Mouse (Mus musculus) hindbrain, embryonic 11.5 days (tissue): ENCODE results near the gene Psmb6. TPM values are rescaled to one million over a fixed set of nuclear protein-coding genes. Genes with fewer than 3 reads are reported as not detected.
"Not testable (repeated sequence)": the region's sequence is repeated elsewhere in the genome, so short reads cannot be mapped to it uniquely, and the experiment has no call there.

Experiments used
- ATAC-seq: fragments of 200-750 bp; cut with Nextera tagmentation; 2 replicates; pipeline ENCODE4 v1.8.0; 2017; ENCODE audit warnings: mild to moderate bottlenecking, moderate TSS enrichment, moderate library complexity; ENCODE audit not compliant: low FRiP score
- DNase-seq: peaks from one replicate; pipeline ENCODE4 v3.0.0-alpha.2; 2015; ENCODE audit warnings: low spot score
- H3K27ac ChIP-seq: fragments of 300-500 bp; sonication (generic); 2 replicates; pipeline ENCODE4 v1.5.1; 2014; ENCODE audit warnings: mild to moderate bottlenecking, low read depth, low read length
- H3K27me3 ChIP-seq: fragments of 300-500 bp; sonication (generic); 2 replicates; pipeline ENCODE4 v1.6.1; 2014; ENCODE audit warnings: mild to moderate bottlenecking, low read length, moderate library complexity, mixed read lengths; ENCODE audit not compliant: control insufficient read depth, insufficient read depth
- H3K36me3 ChIP-seq: fragments of 300-500 bp; sonication (generic); 2 replicates; pipeline ENCODE4 v1.6.1; 2014; ENCODE audit warnings: mild to moderate bottlenecking, low read length, moderate library complexity, mixed read lengths; ENCODE audit not compliant: control insufficient read depth, insufficient read depth
- H3K4me1 ChIP-seq: fragments of 300-500 bp; sonication (generic); replicated peaks from 2 replicates; pipeline ENCODE4 v1.6.1; 2014; ENCODE audit warnings: low read length, mixed read lengths; ENCODE audit not compliant: control insufficient read depth, insufficient read depth
- H3K4me2 ChIP-seq: fragments of 300-500 bp; sonication (generic); replicated peaks from 2 replicates; pipeline ENCODE4 v1.6.1; 2014; ENCODE audit warnings: mild to moderate bottlenecking, low read depth, low read length
- H3K4me3 ChIP-seq: fragments of 300-500 bp; sonication (generic); 2 replicates; pipeline ENCODE4 v1.5.1; 2014; ENCODE audit warnings: low read depth, low read length
- H3K9ac ChIP-seq: fragments of 300-500 bp; sonication (generic); 2 replicates; pipeline ENCODE4 v1.6.1; 2014; ENCODE audit warnings: low read depth, low read length
- H3K9me3 ChIP-seq: fragments of 300-500 bp; sonication (generic); 2 replicates; pipeline ENCODE4 v1.6.1; 2016; ENCODE audit warnings: low read length; ENCODE audit not compliant: control insufficient read depth
- WGBS: fragments of 180-500 bp; shearing (Covaris S2); extraction: QIAGEN DNeasy Blood & Tissue Kit; methylation state at CpG from one replicate; pipeline ENCODE4 v1.1.7; 2014; 5-methylcytosine and 5-hydroxymethylcytosine counted together
- polyA plus RNA-seq: library from polyadenylated mRNA; unstranded; fragments of >200 nt; fragmentation: Nextera tagmentation; extraction: Ambion mirVana; gene quantifications from 2 replicates; pipeline ENCODE4 v1.2.1, GENCODE M21; 2014

Gene Psmb6
- polyA plus RNA-seq, 1 experiment from 2014 or later: 895 TPM

DNA sequence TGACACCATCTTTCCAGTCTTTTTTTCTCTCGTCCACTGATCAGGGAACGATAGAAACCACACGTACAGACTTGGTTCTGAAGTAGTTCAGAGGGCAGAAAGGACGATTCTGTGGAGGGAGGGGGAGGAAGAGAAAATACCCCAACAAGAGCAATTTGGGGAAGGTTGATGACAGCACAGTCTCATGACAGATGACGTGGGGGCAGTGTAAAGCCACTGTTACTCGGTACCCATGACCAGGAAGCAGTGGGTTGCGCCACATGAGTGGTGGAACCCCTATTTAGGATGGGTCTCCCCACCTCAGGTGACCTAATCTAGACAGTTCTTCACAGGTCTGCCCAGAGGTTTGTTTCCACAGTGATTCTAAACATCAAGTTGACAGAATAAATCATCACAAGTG lies 3.4 kb downstream of the Psmb6 start:
- Histone ChIP-seq H3K27ac (no peak overlapping the region), H3K4me3 (no peak overlapping the region), H3K4me1 (peaks cover 4% of the 10 kb centered on the region; the same call in 1 of the 2 replicates), H3K27me3 (no peaks in the 10 kb centered on the region), H3K9me3 (no peaks in the 10 kb centered on the region), H3K9ac (no peak overlapping the region), H3K36me3 (peaks cover 9% of the 10 kb centered on the region; the same call in 1 of the 2 replicates), H3K4me2 (no peak overlapping the region)
- ATAC-seq (no peak), DNase-seq (no peak)
- WGBS: 87% methylated on average over 7 of the region's 7 CpGs

DNA sequence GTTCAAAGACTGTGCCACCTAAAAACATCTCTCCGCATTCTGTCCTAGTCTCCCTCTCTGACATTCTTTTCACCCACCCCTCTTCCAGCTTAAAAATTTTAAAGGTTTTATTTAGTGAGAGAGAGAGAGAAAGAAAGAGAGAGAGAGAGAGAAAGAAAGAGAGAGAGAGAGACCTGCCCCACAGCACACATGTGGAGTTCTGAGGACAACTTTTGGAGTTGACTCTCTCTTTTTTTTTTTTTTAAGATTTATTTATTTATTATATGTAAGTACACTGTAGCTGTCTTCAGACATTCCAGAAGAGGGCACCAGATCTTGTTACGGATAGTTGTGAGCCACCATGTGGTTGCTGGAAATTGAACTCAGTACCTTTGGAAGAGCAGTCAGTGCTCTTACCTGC lies 5.9 kb downstream of the Psmb6 start:
- H3K4me2 ChIP-seq, H3K27ac ChIP-seq: not testable (repeated sequence)

DNA sequence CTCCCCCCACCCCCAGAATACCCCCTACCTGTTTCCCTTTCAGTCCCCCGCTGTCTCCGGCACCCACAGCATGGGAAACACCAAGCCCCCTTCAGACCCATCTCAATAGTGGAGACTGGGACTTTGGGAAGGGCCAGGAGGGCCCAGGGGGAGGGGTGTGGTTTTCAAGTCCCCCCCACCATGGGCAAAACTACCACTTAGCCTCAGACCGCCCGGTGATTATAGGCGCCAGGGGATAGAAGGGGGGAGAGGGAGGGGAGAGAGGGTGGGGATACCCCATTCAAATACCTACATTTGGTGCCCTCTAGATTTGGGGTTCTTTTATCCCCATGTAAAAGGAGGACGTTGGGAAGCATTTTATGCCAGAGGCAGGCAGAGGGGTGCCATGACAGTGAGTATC lies 7.7 kb downstream of the Psmb6 start, which contains the start of gene Gm40193:
Gene Gm40193 (minus strand): TSS at position 101 of the 400 bp plus-strand sequence.
- H3K4me2 ChIP-seq: no peak within 1 kb of the TSS
- H3K9ac ChIP-seq: no peak within 1 kb of the TSS
- H3K27ac ChIP-seq: no peak within 1 kb of the TSS
- no peaks in the 10 kb centered on the region for H3K4me1 ChIP-seq
- H3K27me3 ChIP-seq: no peaks in the 10 kb centered on the region
- DNase-seq (no peak), ATAC-seq (no peak)
- peaks cover 3% of the 10 kb centered on the region; the same call in 1 of the 2 replicates for H3K36me3 ChIP-seq
- no peak within 1 kb of the TSS for H3K4me3 ChIP-seq
- no peaks in the 10 kb centered on the region for H3K9me3 ChIP-seq
- WGBS: 78% methylated on average over 6 of the region's 6 CpGs

More for the DNA sequence above, 5.9 kb downstream of the Psmb6 start:
- not testable (repeated sequence) for H3K4me1 ChIP-seq, H3K9me3 ChIP-seq, ATAC-seq, H3K9ac ChIP-seq, H3K4me3 ChIP-seq, H3K27me3 ChIP-seq, H3K36me3 ChIP-seq, DNase-seq
- WGBS: 69% methylated on average over 2 of the region's 2 CpGs

- no peaks in the 10 kb centered on the region for H3K4me1 ChIP-seq
- H3K9me3 ChIP-seq: no peaks in the 10 kb centered on the region
- ATAC-seq: no peak
- WGBS: 27% methylated on average over 9 of the region's 9 CpGs
- H3K27ac ChIP-seq: no peak overlapping the region
- H3K36me3 ChIP-seq: no peaks in the 10 kb centered on the region
- H3K27me3 ChIP-seq: peaks cover 7% of the 10 kb centered on the region
- H3K4me3 ChIP-seq: peak overlapping the region; percentile 51; the same call in 1 of the 2 replicates
- H3K4me2 ChIP-seq: peak overlapping the region; percentile 93
- no peak for DNase-seq
- H3K9ac ChIP-seq: 0 out of 2 replicates have a peak overlapping the region, but pooled peaks have one; percentile 59
Measured at GRCm38 (mm10) chr11:70539423-70539822, 14.3 kb downstream of the Psmb6 start.

GRCm38 (mm10) chr11:70539877-70540587 lies 14.9 kb downstream of the Psmb6 start, which contains the start of gene Pld2:
Pld2 (plus strand) TSS chr11:70540064.
- Histone ChIP-seq H3K4me2 (peak within 1 kb of the TSS; percentile 93), H3K36me3 (no peaks in the 10 kb centered on the region), H3K4me3 (peak within 1 kb of the TSS; percentile 51), H3K27me3 (peaks cover 7% of the 10 kb centered on the region), H3K4me1 (no peaks in the 10 kb centered on the region), H3K27ac (no peak within 1 kb of the TSS), H3K9ac (peak within 1 kb of the TSS; percentile 59), H3K9me3 (no peaks in the 10 kb centered on the region)
- peak; percentile 90 for DNase-seq
- peak; percentile 74 for ATAC-seq
- under 1% methylated on average over 54 of the region's 65 CpGs for WGBS

DNA sequence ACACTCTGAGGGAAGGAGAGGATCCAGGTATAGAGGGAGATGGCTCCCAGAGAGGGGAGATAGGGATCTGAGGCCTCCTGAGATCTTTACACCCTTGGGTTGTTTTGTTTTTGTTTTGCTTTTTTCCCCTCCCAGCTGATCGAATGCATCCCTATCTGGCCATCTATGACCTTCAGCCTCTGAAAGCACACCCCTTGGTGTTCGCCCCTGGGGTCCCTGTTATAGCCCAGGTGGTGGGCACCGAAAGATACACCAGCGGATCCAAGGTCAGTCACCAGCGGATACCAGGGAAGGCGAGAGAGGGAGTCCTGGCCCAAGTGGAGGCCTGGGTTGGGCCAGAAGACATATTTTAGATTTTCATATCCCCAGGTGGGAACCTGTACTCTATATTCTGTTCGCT lies 15.8 kb downstream of the Psmb6 start:
- 0 out of 2 replicates have a peak overlapping the region, but pooled peaks have one; percentile 93 for H3K4me2 ChIP-seq
- H3K27ac ChIP-seq: no peak overlapping the region
- ATAC-seq (no peak), DNase-seq (no peak)
- H3K4me1 ChIP-seq: no peaks in the 10 kb centered on the region
- no peak overlapping the region for H3K4me3 ChIP-seq
- no peak overlapping the region for H3K9ac ChIP-seq
- no peaks in the 10 kb centered on the region for H3K9me3 ChIP-seq
- H3K36me3 ChIP-seq: no peaks in the 10 kb centered on the region
- 87% methylated on average over 7 of the region's 7 CpGs for WGBS
- H3K27me3 ChIP-seq: peaks cover 7% of the 10 kb centered on the region

GRCm38 (mm10) chr11:70541415-70541814 lies 16.2 kb downstream of the Psmb6 start:
- H3K9me3 ChIP-seq: no peaks in the 10 kb centered on the region
- no peak overlapping the region for H3K27ac ChIP-seq
- no peaks in the 10 kb centered on the region for H3K36me3 ChIP-seq
- H3K4me3 ChIP-seq: no peak overlapping the region
- ATAC-seq (no peak), DNase-seq (no peak)
- H3K4me1 ChIP-seq: no peaks in the 10 kb centered on the region
- H3K27me3 ChIP-seq: peaks cover 7% of the 10 kb centered on the region
- H3K9ac ChIP-seq: no peak overlapping the region
- WGBS: 79% methylated on average over 5 of the region's 5 CpGs
- H3K4me2 ChIP-seq: no peak overlapping the region

GRCm38 (mm10) chr11:70544496-70544895 lies 19.3 kb downstream of the Psmb6 start:
- Histone ChIP-seq H3K9me3 (no peaks in the 10 kb centered on the region), H3K4me1 (no peaks in the 10 kb centered on the region), H3K36me3 (no peaks in the 10 kb centered on the region), H3K9ac (no peak overlapping the region), H3K27ac (no peak overlapping the region), H3K27me3 (peaks cover 7% of the 10 kb centered on the region), H3K4me2 (no peak overlapping the region), H3K4me3 (no peak overlapping the region)
- WGBS: 72% methylated on average over 7 of the region's 7 CpGs
- no peak for ATAC-seq
- no peak for DNase-seq

- no peaks in the 10 kb centered on the region for H3K27me3 ChIP-seq
- no peaks in the 10 kb centered on the region for H3K36me3 ChIP-seq
- ATAC-seq (no peak), DNase-seq (no peak)
- no peak overlapping the region for H3K27ac ChIP-seq
- no peak overlapping the region for H3K9ac ChIP-seq
- 93% methylated on average over 8 of the region's 8 CpGs for WGBS
- no peaks in the 10 kb centered on the region for H3K9me3 ChIP-seq
- no peak overlapping the region for H3K4me2 ChIP-seq
- no peaks in the 10 kb centered on the region for H3K4me1 ChIP-seq
- no peak overlapping the region for H3K4me3 ChIP-seq
Measured at GRCm38 (mm10) chr11:70551526-70551925, 26.4 kb downstream of the Psmb6 start.
